ENCODE assay signal across 16 mouse cellular contexts in the genomic region with DNA sequence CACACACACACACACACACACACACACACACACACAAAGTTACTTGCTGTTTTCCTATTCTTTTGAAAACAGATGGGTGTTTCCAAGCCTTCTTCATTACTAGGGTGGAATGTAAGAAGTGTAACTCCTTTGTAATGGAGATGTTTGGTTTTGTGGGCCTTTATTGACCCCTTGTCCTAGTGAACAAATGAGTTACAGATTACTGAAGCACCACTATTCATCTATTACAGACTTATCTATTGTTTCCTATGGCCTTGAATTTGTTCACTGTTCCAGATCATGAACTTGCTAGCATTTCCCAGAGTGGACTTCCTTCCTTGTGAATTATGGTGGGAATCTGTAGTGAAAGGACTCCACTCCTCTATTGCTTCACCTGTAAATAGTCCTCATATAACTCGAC.
"Had no signal": no experiment of that assay in that cellular context is flagged by ENCODE, and none has a peak within 500 bp of the region (broad histone marks: within the 10 kb centered on the region; RNA-seq: fewer than 3 reads in every experiment).

No protein-coding gene starts in this region.

- H3K27me3 ChIP-seq: megakaryocyte, embryonic 14.5 days; midbrain, embryonic 13.5 days; midbrain, embryonic 15.5 days; neural tube, embryonic 12.5 days; stomach, embryonic 15.5 days had no signal

- DNase-seq: lung, adult 18-20 months; lung, embryonic 14.5 days; lung, postnatal 10 days; lung, postnatal 36 days; right cerebral cortex, postnatal 14 days; thymus, adult 2 months; thymus, postnatal 25 days; thymus, postnatal 4 days had no signal

- H3K4me3 ChIP-seq: megakaryocyte, embryonic 14.5 days; midbrain, embryonic 13.5 days; midbrain, embryonic 15.5 days; neural tube, embryonic 12.5 days; stomach, embryonic 15.5 days had no signal

- ATAC-seq: midbrain, embryonic 13.5 days; midbrain, embryonic 15.5 days had no signal

- H3K4me2 ChIP-seq: lung, embryonic 14.5 days; midbrain, embryonic 11.5 days; midbrain, embryonic 13.5 days; midbrain, embryonic 15.5 days; neural tube, embryonic 12.5 days; stomach, embryonic 15.5 days had no signal

- H3K4me1 ChIP-seq: midbrain, embryonic 13.5 days; midbrain, embryonic 15.5 days; neural tube, embryonic 12.5 days; stomach, embryonic 15.5 days had no signal

- H3K9me3 ChIP-seq: megakaryocyte, embryonic 14.5 days; midbrain, embryonic 13.5 days; midbrain, embryonic 15.5 days; neural tube, embryonic 12.5 days; stomach, embryonic 15.5 days had no signal

- H3K27ac ChIP-seq: macrophage; midbrain, embryonic 13.5 days; midbrain, embryonic 15.5 days; neural tube, embryonic 12.5 days; stomach, embryonic 15.5 days; stomach, postnatal 0 days had no signal

- H3K9ac ChIP-seq: lung, embryonic 14.5 days; midbrain, embryonic 13.5 days; midbrain, embryonic 15.5 days; neural tube, embryonic 12.5 days; stomach, embryonic 15.5 days had no signal

- H3K36me3 ChIP-seq: midbrain, embryonic 13.5 days; midbrain, embryonic 15.5 days; neural tube, embryonic 12.5 days; stomach, embryonic 15.5 days had no signal
